Mouse (Mus musculus): ENCODE data around the gene Hist1h1d.
A peak's percentile ranks its signal among the peaks of the same experiment; 100 is the strongest.
"Not testable (repeated sequence)": the region's sequence is repeated elsewhere in the genome, so short reads cannot be mapped to it uniquely, and the experiment has no call there.

Gene Hist1h1d

DNA sequence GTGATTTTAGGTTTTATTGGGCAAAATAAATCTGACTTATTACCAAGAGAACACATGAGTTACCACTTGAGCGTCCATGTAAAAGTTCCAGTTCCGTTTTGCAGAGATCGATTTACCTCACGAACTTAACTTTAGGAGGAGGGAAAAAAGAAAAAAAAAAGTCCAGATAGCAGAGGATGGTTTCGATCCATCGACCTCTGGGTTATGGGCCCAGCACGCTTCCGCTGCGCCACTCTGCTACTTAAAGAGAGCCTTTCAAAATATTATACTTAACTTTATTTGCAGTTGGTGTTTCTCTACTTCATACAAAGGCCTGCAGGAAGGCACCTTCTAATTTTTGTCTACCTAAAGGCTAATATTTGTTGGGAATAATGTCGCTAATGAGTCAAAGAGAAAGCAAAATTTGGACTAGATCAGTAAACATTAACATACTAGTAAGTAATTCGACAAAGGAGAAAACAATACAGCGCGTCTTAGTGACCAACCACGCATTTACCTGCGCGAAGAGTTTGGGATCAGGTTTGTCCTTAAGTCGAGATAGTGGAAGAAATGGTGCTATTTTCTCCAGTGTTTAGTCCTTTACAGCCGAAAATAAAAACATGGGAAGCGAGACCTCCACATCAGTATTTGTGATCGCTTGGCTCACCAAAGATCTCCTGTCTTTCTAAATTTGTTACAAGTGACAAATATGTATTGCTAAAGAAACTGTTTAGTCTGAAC, 22.7 kb upstream of the Hist1h1d start:
- no peak for DNase-seq (ENCODE audit: low spot score)

DNA sequence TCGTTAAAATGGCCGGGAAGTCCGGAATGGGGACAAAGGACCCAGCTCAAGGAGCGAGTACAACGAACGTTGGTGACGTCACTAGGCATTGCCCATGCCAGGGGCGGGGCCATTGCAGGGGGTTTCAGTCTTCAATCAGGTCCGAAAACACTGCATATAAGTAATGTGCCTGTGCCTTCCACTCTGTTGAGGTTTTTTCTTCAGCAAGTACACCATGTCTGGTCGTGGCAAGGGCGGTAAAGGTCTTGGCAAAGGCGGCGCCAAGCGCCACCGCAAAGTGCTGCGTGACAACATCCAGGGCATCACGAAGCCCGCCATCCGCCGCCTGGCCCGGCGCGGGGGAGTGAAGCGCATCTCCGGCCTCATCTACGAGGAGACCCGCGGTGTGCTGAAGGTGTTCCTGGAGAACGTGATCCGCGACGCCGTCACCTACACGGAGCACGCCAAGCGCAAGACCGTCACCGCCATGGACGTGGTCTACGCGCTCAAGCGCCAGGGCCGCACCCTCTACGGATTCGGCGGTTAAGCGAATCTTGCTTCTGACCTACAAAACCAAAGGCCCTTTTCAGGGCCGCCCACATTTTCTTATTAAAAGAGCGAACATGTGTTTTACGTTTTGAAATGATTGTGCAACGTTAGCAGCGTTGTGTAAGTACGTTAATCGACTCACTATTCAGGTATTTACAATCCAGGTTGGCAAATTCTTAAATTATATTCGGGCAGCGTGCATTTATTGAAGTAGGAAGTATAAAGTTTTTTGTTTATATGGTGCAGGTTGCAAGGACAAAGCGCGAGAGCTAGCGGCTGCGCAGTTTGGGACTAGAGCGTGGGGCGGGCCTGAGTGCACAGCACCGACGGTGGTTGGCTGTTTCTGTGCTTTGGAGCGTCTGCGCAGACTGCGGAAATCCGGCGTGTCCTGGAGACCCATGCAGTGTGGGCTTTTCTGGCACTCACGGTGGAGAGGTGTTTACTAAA, 21.9 kb upstream of the Hist1h1d start, which contains the start of gene Hist1h4h:
TSS of gene Hist1h4h (plus strand) at position 150 of the 975 bp plus-strand sequence.
- peak; percentile 97 for DNase-seq (ENCODE audit: low spot score)

DNA sequence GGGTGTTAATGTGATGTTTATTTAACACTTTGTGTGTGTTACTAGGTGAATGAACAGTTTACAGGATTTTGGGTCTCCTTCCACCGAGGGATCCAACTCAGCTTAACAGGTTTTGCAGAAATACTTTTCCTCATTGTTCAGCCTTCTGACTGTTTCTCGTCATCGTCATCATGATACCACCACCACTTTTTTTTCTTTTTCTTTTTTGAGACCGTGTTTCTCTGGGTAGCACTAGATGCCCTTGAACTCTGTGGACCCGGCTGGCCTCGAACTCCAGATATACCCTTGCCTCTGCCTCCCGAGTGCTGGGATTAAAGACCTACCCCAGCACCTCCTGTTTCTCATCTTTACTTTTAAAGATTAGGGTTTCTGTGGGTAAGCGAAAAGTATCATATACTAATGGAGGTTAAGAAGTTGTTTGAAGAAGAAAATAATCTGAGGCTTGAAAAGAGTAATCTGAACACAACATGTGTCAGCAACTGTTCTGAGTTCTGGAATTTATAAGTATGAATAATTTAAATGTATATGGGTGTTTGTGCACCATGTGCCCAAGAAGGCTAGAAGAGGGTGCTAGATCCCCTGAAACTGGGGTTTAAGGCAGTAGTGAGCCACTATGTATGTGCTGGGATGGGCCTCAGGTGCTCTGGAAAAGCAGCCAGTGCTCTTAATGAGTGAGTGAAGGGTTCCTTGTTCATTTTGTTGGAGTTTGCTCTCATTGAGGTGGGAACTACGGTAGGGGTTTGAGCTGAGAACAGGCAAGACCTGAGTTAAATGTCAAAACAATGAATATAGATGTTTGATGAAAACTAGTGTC, 20.6 kb upstream of the Hist1h1d start:
- no peak for DNase-seq (ENCODE audit: low spot score)

DNA sequence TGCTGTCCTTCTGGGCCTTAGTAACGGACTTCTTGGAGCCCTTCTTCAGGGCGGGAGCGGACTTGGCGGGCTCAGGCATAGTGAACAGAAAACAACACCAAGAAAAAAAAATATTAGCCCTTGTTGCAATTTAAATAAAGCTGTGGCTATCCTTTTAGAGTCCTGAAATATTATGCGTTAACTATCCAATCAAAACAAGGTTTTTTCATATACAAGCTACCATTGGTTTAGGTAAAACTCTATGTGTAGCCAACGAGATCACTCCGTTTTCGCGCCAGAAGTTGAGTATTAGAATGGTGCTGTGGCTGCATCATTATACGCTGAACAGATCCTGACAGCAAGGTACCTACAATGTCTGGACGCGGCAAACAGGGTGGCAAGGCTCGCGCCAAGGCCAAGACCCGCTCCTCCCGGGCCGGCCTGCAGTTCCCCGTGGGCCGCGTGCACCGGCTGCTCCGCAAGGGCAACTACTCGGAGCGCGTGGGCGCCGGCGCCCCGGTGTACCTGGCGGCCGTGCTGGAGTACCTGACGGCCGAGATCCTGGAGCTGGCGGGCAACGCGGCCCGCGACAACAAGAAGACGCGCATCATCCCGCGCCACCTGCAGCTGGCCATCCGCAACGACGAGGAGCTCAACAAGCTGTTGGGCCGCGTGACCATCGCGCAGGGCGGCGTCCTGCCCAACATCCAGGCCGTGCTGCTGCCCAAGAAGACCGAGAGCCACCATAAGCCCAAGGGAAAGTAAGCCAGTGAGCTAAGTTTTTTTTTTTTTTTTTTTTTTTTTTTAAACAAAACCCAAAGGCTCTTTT, 19.3 kb upstream of the Hist1h1d start, which contains the start of gene Hist1h2af:
TSS of gene Hist1h2af (plus strand) at position 347 of the 808 bp plus-strand sequence.
- DNase-seq (ENCODE audit: low spot score) = not testable (repeated sequence)

DNA sequence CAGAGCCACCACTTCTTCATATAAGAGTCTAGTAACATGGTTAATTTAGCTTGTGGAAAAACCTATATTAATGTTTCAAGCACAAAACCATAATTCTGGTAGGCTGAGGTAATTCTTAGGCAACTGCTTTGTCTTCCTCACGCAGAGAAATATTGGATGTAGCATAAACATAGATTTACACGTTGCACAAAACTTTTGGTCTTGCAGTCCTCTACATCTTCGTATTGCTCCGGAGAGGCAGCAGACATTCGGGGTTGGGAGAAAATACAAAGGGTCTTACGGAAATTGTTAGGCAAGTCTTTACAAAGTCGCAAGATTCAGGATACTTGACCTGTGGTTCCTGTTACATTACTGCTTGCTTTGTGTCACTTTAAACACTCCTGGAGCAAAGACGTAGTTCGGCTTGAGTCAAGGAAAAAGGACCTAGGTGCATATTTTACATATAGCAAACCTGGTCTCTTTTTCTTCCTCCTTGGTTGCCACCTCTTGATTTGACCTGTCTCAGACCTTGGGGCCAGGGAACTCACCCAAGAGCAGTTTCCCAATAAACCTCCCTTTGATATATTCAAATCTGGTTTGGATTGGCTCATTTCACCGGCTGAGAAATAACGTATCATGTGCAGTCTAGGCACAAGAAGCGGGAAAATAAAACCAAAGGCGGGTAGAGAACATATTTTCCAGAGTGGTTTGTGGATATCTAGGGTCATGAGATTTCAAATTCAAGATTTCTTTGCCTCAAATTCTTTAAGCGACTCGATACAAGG, 18.5 kb upstream of the Hist1h1d start:
- no peak for DNase-seq (ENCODE audit: low spot score)

DNA sequence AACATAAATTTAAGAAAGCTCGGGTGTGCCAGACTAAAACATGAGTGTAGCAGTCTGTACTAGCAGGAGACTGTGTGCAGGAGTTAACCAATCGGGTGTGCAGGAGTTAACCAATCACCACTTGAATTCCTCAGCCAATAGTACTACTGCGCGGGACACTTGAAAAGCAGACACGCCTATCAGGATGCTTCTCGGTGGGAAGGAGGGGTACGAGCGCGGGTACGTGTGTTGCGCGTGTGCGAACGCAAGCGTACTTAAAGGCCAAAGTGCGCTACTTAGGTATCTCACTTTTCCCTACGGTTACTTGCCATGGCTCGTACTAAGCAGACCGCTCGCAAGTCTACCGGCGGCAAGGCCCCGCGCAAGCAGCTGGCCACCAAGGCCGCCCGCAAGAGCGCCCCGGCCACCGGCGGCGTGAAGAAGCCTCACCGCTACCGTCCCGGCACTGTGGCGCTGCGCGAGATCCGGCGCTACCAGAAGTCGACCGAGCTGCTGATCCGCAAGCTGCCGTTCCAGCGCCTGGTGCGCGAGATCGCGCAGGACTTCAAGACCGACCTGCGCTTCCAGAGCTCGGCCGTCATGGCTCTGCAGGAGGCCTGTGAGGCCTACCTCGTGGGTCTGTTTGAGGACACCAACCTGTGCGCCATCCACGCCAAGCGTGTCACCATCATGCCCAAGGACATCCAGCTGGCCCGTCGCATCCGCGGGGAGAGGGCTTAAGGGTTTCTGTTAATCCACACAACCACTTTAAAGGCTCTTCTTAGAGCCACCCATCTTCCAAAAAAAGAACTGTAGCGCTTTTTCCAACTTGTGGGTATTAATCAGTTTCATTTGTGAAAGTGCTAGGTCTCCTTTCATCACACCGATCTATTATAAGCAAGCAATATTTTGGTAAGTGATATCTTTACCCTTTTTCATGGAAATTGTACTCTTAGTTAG, 17.7 kb upstream of the Hist1h1d start, which contains the start of gene Hist1h3g:
TSS of gene Hist1h3g (plus strand) at position 286 of the 939 bp plus-strand sequence.
- DNase-seq (ENCODE audit: low spot score) = peak; percentile 78

DNA sequence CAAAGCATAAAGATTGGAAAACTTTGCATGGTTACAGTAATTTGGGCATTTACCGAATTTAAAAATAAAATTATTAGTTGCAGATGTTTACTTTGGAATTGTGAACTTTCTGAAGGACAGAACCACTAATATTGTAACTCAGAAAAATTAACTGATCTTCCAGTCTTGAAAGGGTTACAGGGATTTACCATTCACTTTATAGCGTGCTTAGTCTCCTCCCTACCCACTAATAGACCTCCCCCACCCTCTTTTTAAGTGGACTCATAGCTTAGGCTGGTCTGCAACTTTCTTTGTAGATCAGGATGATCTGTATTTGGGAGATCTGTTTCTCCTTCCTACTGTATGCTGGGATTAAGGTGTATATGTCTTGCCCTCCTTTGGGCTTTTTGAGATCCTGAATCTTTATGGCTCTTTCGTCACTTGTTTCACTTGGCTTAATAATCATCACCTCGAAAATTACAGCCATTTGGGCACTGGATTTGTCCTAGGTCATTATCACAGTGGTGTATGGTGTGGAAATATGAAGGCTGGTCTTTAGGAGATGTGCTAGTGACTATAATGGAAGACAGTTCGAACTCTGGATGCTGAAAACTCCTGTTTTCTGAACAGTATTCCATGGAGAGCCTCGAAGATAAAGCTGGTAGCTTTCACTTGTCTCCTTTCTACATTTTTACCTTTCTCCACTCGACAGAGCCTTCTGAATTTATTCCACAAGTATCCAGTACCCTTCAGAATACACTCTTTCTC, 16.8 kb upstream of the Hist1h1d start:
- DNase-seq (ENCODE audit: low spot score) = no peak

DNA sequence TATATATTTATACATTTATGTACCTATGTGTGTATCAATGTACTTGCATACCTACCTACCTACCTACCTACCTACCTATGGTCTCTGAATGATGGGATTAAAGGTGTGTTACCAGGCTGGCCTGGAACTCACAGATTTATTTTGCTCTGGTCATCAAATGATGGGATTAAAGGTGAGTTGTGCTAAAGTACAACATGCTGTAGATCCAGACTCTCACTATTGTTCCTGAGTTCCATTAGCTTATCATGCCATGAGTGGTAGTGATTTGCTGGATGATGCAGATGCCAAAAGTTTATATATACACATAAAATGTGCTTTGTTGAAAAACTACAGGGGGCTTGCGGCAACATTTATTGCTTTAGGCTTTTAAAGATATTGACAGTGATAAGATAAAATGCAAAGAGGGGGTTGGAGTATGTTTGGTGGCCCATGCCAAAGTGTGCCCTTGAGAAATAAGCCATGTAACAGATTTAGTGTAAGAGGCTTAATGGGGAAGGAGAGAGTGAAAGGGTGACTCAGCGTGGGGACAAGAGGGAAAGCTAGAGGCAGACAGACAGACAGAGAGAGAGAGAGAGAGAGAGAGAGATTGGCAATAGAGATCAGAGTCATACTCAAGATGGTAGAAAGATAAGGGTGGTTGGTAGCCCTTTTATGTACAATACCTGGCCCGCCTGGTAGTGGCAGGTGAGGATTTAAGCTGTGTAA, 15.9 kb upstream of the Hist1h1d start:
- no peak for DNase-seq (ENCODE audit: low spot score)

DNA sequence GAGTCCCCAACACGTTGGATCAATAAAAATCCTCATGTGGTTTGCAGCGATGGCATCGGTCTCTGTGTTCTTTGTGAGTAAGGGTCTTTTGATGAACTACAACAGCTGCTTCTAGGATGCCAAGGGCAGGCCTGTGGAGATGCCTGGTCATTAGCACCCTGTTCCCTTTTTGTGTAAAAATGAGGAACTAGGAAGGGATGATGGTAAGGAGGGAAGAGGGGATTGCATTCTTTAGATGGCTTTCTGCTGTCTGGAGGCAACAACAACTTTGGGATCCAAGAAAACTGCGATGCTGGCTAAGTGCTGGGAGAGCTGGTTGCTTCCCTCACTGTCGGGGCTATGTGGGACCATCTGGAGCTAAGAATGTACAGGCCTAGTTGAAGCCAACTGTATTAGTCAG, 14.8 kb upstream of the Hist1h1d start:
- DNase-seq (ENCODE audit: low spot score) = no peak

DNA sequence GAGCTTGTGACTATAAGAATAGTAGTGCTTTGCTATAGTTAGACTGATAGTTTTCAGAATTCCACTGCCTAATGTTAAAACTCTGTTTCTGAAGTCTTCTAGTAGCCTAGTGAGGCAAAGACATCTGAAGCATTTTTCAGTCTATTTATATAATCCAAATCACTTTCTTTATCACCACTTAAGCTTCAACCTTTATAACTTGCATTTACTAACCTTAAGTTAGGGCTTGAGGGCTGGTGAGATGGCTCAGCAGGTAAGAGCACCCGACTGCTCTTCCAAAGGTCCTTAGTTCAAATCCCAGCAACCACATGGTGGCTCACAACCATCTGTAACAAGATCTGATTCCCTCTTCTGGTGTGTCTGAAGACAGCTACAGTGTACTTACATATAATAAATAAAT, 13.2 kb upstream of the Hist1h1d start:
- not testable (repeated sequence) for DNase-seq (ENCODE audit: low spot score)

DNA sequence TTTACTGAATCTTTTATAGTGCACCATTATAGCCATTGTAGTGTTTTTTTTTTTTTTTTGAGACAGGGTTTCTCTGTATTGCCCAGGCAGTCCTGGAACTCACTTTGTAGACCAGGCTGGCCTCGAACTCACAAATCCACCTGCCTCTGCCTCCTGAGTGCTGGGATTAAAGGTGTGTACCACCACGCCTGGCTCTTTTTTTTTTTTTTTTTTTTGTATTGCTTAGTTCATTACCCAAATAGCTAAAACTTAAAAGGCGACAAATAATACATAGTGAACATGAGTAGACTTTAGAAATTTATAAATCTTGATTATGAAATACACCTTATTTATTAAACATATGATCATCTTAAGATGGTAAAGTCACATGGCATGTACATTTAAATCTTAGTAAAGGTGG, 11.6 kb upstream of the Hist1h1d start:
- no peak for DNase-seq (ENCODE audit: low spot score)

DNA sequence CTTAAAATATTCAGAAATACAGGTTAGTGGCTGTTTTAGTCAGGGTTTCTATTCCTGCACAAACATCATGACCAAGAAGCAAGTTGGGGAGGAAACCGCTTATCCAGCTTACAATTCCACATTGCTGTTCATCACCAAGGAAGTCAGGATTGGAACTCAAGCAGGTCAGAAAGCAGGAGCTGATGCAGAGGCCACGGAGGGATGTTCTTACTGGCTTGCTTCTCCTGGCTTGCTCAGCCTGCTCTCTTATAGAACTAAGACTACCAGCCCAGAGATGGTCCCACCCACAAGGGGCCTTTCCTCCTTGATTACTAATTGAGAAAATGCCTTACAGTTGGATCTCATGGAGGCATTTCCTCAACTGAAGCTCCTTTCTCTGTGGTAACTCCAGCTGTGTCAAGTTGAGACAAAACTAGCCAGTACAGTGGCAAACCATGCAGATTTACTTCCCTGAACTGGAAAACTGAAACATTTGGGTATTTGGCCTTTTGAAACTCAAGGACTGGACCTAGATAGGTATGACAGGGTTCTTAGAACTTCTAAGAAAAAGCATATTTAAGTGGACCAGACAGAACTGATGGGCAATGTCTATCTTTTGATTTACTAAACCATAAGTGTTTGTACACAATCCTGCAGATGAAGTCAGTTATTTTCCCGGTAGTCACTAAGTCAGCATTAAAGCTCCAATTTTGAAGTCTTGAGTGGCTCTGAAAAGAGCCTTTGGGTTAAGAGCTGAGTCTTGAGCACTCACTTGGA, 10.7 kb upstream of the Hist1h1d start:
- not testable (repeated sequence) for DNase-seq (ENCODE audit: low spot score)

DNA sequence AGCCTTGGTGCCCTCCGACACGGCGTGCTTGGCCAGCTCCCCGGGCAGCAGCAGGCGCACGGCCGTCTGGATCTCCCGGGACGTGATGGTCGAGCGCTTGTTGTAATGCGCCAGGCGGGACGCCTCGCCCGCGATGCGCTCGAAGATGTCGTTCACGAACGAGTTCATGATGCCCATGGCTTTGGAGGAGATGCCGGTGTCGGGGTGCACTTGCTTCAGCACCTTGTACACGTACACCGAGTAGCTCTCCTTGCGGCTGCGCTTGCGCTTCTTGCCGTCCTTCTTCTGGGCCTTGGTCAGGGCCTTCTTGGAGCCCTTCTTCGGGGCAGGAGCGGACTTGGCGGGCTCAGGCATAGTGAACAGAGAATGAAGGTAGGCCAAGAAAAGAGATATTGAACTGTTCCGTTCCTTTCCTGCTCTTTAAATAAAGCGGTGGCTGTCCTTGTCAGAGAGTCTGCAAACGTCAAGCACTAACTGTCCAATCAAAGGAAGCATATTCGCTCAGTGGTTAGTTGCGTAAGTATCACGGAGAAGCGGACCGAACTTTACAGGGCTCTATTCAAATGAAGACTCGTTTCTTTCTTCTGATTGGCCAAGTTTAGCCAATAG, 10.0 kb upstream of the Hist1h1d start, which contains the start of gene Hist1h2bh:
TSS of gene Hist1h2bh (minus strand) at position 394 of the 609 bp plus-strand sequence.
- not testable (repeated sequence) for DNase-seq (ENCODE audit: low spot score)

DNA sequence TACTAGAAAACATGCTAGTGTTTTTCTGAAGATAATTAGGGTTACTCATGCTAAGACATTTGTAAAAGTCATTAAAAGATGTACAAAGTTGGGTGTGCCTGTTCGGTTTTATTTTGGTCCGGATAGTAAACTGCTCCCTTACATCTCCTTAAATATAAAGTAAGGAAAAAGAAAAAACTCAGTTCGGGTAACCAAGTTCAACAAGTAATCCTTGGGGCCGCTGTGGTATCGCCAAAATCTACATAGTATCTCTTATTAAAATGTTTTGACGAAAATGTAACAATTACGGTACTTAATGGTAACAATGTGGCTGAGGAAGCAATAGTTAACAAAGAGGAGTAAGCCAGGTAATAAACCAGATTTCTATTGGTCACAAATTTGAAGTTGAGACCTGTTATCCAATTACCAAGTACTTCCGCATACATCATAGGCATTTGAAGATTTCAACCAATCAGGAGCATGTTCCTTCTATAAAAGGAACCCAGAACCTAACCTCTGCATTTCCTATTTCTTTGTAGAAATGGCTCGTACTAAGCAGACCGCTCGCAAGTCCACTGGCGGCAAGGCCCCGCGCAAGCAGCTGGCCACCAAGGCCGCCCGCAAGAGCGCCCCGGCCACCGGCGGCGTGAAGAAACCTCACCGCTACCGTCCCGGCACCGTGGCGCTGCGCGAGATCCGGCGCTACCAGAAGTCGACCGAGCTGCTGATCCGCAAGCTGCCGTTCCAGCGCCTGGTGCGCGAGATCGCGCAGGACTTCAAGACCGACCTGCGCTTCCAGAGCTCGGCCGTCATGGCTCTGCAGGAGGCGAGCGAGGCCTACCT, 8.9 kb upstream of the Hist1h1d start, which contains the start of gene Hist1h3f:
TSS of gene Hist1h3f (plus strand) at position 88 of the 822 bp plus-strand sequence.
- no peak for DNase-seq (ENCODE audit: low spot score)

DNA sequence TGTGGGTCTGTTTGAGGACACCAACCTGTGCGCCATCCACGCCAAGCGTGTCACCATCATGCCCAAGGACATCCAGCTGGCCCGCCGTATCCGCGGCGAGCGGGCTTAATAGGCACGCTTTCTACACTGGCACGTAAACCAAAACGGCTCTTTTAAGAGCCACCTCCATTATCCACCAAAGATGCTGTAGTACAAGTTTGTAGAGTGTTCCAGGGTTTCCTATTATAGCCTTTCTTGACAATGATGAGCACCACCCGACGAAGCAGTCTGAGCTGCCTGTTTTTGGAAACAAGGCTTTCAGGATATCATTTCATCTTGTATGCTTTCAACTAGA, 8.3 kb upstream of the Hist1h1d start:
- not testable (repeated sequence) for DNase-seq (ENCODE audit: low spot score)

DNA sequence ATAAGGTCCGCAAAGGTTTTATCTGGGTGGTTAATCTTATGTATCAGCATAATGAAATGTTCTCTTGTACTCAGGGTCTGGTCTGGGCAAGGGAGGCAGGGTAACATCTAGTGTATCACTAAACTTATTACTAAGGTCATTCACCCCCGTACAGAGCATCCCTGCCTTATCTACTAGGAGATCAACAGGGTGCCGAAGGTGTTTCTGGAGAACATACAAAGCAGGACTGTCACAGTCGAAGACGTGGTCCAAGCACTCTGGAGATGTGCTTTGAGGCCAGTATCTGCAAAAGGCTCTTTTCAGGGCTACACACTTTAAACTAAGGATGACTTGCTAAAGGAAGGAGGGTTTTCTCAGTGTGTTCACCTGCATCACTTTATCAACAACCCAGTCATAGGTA, 6.4 kb upstream of the Hist1h1d start:
- no peak for DNase-seq (ENCODE audit: low spot score)
